Mouse (Mus musculus) intestine, embryonic 16.5 days (tissue): ENCODE data around the gene Mia2. TPM values are rescaled to one million over a fixed set of nuclear protein-coding genes. Genes with fewer than 3 reads are reported as not detected.
"Not testable (repeated sequence)": the region's sequence is repeated elsewhere in the genome, so short reads cannot be mapped to it uniquely, and the experiment has no call there.

Experiments used
- ATAC-seq: fragments of 200-750 bp; cut with Nextera tagmentation; 2 replicates; pipeline ENCODE4 v1.8.0; 2017; ENCODE audit warnings: moderate TSS enrichment, moderate library complexity
- H3K27ac ChIP-seq: fragments of 300-500 bp; sonication (generic); 2 replicates; pipeline ENCODE4 v1.5.1; 2014; ENCODE audit warnings: mild to moderate bottlenecking, low read length
- H3K27me3 ChIP-seq: fragments of 300-500 bp; sonication (generic); replicated peaks from 2 replicates; pipeline ENCODE4 v1.6.1; 2014; ENCODE audit warnings: low read length, control low read depth, mixed read lengths; ENCODE audit not compliant: control insufficient read depth, insufficient read depth
- H3K36me3 ChIP-seq: fragments of 300-500 bp; sonication (generic); 2 replicates; pipeline ENCODE4 v1.6.1; 2014; ENCODE audit warnings: low read length, control low read depth; ENCODE audit not compliant: control insufficient read depth, insufficient read depth
- H3K4me1 ChIP-seq: fragments of 300-500 bp; sonication (generic); 2 replicates; pipeline ENCODE4 v1.6.1; 2014; ENCODE audit warnings: low read length, control low read depth, mixed read lengths; ENCODE audit not compliant: control insufficient read depth, insufficient read depth
- H3K4me2 ChIP-seq: fragments of 300-500 bp; sonication (generic); 2 replicates; pipeline ENCODE4 v1.6.1; 2014; ENCODE audit warnings: low read depth, low read length, control low read depth
- H3K4me3 ChIP-seq: fragments of 300-500 bp; sonication (generic); 2 replicates; pipeline ENCODE4 v1.5.1; 2014; ENCODE audit warnings: mild to moderate bottlenecking, low read length
- H3K9ac ChIP-seq: fragments of 300-500 bp; sonication (generic); 2 replicates; pipeline ENCODE4 v1.6.1; 2014; ENCODE audit warnings: low read depth, low read length
- H3K9me3 ChIP-seq: fragments of 300-500 bp; sonication (generic); 2 replicates; pipeline ENCODE4 v1.6.1; 2016; ENCODE audit warnings: low read length, control low read depth; ENCODE audit not compliant: control insufficient read depth
- WGBS: fragments of 180-500 bp; shearing (Covaris S2); extraction: QIAGEN DNeasy Blood & Tissue Kit; methylation state at CpG from one replicate; pipeline ENCODE4 v1.1.7; 2014; 5-methylcytosine and 5-hydroxymethylcytosine counted together
- microRNA-seq: library from miRNA; unstranded; fragments of <30 nt; microRNA quantifications from one replicate; pipeline ENCODE4, GENCODE M21; 2016
- polyA plus RNA-seq: library from polyadenylated mRNA; unstranded; fragments of >200 nt; fragmentation: Nextera tagmentation; extraction: Ambion mirVana; gene quantifications from 2 replicates; pipeline ENCODE4 v1.2.1, GENCODE M21; 2015

The Mia2 gene
- polyA plus RNA-seq, 1 experiment from 2014 or later: 88.2 TPM

- Histone ChIP-seq H3K4me1 (peaks cover 9% of the 10 kb centered on the region; the same call in 1 of the 2 replicates), H3K36me3 (no peaks in the 10 kb centered on the region), H3K27me3 (no peaks in the 10 kb centered on the region), H3K9me3 (no peaks in the 10 kb centered on the region), H3K4me3 (peak within 1 kb of the TSS; percentile 87), H3K4me2 (peak within 1 kb of the TSS; percentile 83), H3K9ac (peak within 1 kb of the TSS; percentile 86), H3K27ac (peak within 1 kb of the TSS; percentile 95)
- under 1% methylated on average over 106 of the region's 109 CpGs for WGBS
- ATAC-seq: peak; percentile 94
Measured at GRCm38 (mm10) chr12:59219325-59220225, 124.0 kb downstream of the Mia2 start, which contains the start of gene Fbxo33. Fbxo33 (minus strand) TSS chr12:59219725.

- ATAC-seq: no peak
- Histone ChIP-seq H3K4me1 (no peaks in the 10 kb centered on the region), H3K9ac (no peak overlapping the region), H3K27me3 (no peaks in the 10 kb centered on the region), H3K9me3 (no peaks in the 10 kb centered on the region), H3K4me3 (no peak overlapping the region), H3K4me2 (no peak overlapping the region), H3K36me3 (no peaks in the 10 kb centered on the region), H3K27ac (no peak overlapping the region)
- 81% methylated on average over 5 of the region's 5 CpGs for WGBS
Measured at GRCm38 (mm10) chr12:59228401-59228800, 132.8 kb downstream of the Mia2 start.

- H3K4me2 ChIP-seq: no peak overlapping the region
- ATAC-seq: no peak
- no peak overlapping the region for H3K4me3 ChIP-seq
- no peak overlapping the region for H3K27ac ChIP-seq
- 85% methylated on average over 5 of the region's 5 CpGs for WGBS
- H3K4me1 ChIP-seq: no peaks in the 10 kb centered on the region
- no peaks in the 10 kb centered on the region for H3K27me3 ChIP-seq
- no peak overlapping the region for H3K9ac ChIP-seq
- H3K36me3 ChIP-seq: no peaks in the 10 kb centered on the region
- H3K9me3 ChIP-seq: no peaks in the 10 kb centered on the region
Measured at GRCm38 (mm10) chr12:59238434-59238833, 142.8 kb downstream of the Mia2 start.

GRCm38 (mm10) chr12:59241031-59241430 lies 145.4 kb downstream of the Mia2 start:
- not testable (repeated sequence) for H3K4me1 ChIP-seq, H3K9me3 ChIP-seq, H3K4me3 ChIP-seq, H3K27me3 ChIP-seq, H3K9ac ChIP-seq, ATAC-seq, H3K4me2 ChIP-seq, H3K36me3 ChIP-seq, H3K27ac ChIP-seq
- 88% methylated on average over 8 of the region's 8 CpGs for WGBS

Small RNAs within 50 kb of the gene (microRNA-seq; reads per million reads assigned to microRNA genes)
- gene Gm27284: not detected

Other genes starting within 250 kb of the Mia2 start
- 90.5 and 110 TPM in 2 replicates for gene Sec23a, start 83.8 kb upstream of the Mia2 start, polyA plus RNA-seq
- 17.6 and 20.3 TPM in 2 replicates for gene Gemin2, start 82.4 kb upstream of the Mia2 start, polyA plus RNA-seq
- gene Trappc6b, start 34.3 kb upstream of the Mia2 start, polyA plus RNA-seq: 77.0 and 85.9 TPM in 2 replicates
- 60.5 and 66.7 TPM in 2 replicates for gene Pnn, start 28.9 kb upstream of the Mia2 start, polyA plus RNA-seq
- 3.5 and 3.9 TPM in 2 replicates for gene Fbxo33, start 123.9 kb downstream of the Mia2 start, polyA plus RNA-seq